ENCODE assay signal across 8 mouse cellular contexts in genomic region chr4:34522846-34523245, GRCm38 (mm10). TPM values are rescaled to one million over a fixed set of nuclear protein-coding genes. Genes with fewer than 3 reads are reported as not detected.
DNase-seq lines count a peak whose midpoint lies in the region.

No protein-coding gene starts in this region.

- intact Hi-C loops in left cerebral cortex, postnatal 4 days (cut with DNase I) = no loop called here

- peak; percentile 66 for DNase-seq in layer of hippocampus, adult 9-11 months
- DNase-seq in layer of hippocampus, postnatal 10 days (ENCODE audit: low spot score in 2 of 2) = no peak
- DNase-seq in adipocyte (ENCODE audit: low spot score) = peak; percentile 76
- DNase-seq in cerebellum, postnatal 36 days = peak; percentile 80 to 85
- peak; percentile 51 for DNase-seq in left cerebral cortex, postnatal 4 days
- DNase-seq in yolk sac, embryonic 10.5 days (ENCODE audit: low spot score) = no peak
- no peak for DNase-seq in thymus, postnatal 10 days (ENCODE audit: low spot score in 2 of 2)
- DNase-seq in kidney, adult 18-20 months = no peak

RNA-seq across cellular contexts. Expression of gene Akirin2, which starts 27.9 kb away (rescaled TPM):
- total RNA-seq in layer of hippocampus, postnatal 10 days (2021) = 100 to 1,000 TPM in 1 of 2 experiments, 10 to 100 TPM in 1; 93.9 to 110 TPM
- total RNA-seq in left cerebral cortex, postnatal 4 days (2021) = 100 to 1,000 TPM; 124 to 135 TPM

Comparison
In these comparisons a context has a peak if more than half of its experiments do, and no peak if none do; other contexts are left out.
1. DNase-seq: peak in layer of hippocampus, adult 9-11 months (single experiment), adipocyte (single experiment), cerebellum, postnatal 36 days (2 of 2) and left cerebral cortex, postnatal 4 days (single experiment); none in layer of hippocampus, postnatal 10 days (0 of 2), yolk sac, embryonic 10.5 days (single experiment), thymus, postnatal 10 days (0 of 2) and kidney, adult 18-20 months (single experiment).